26 mouse cellular contexts compared by ENCODE assay signal in genomic region chr5:150869954-150870353, GRCm38 (mm10).
"Had no signal": no experiment of that assay in that cellular context is flagged by ENCODE, and none has a peak within 500 bp of the region (broad histone marks: within the 10 kb centered on the region; RNA-seq: fewer than 3 reads in every experiment).

No protein-coding gene starts in this region.

- H3K4me1 ChIP-seq: hindbrain, embryonic 10.5 days; hindbrain, embryonic 12.5 days; hindbrain, embryonic 15.5 days; kidney, embryonic 15.5 days; liver, embryonic 15.5 days had no signal

- H3K4me2 ChIP-seq: heart, embryonic 11.5 days; hindbrain, embryonic 12.5 days; hindbrain, embryonic 15.5 days; kidney, embryonic 15.5 days; limb, embryonic 12.5 days; liver, embryonic 11.5 days; liver, embryonic 13.5 days; liver, embryonic 15.5 days had no signal

- H3K4me3 ChIP-seq: gastrocnemius, adult 2 months; heart, adult 2 months; hindbrain, embryonic 10.5 days; hindbrain, embryonic 12.5 days; hindbrain, embryonic 15.5 days; kidney, embryonic 15.5 days; layer of hippocampus, adult 2 months; left cerebral cortex, adult 2 months; limb, embryonic 10.5 days; limb, embryonic 12.5 days; liver, embryonic 13.5 days; liver, embryonic 15.5 days had no signal

- H3K9ac ChIP-seq: hindbrain, embryonic 12.5 days; hindbrain, embryonic 15.5 days; kidney, embryonic 15.5 days; limb, embryonic 12.5 days; liver, embryonic 13.5 days; liver, embryonic 15.5 days had no signal

- ATAC-seq: hindbrain, postnatal 0 days had no signal

- H3K27ac ChIP-seq: gastrocnemius, adult 2 months; heart, adult 2 months; hindbrain, embryonic 10.5 days; hindbrain, embryonic 12.5 days; hindbrain, embryonic 15.5 days; hindbrain, postnatal 0 days; kidney, embryonic 15.5 days; kidney, postnatal 0 days; layer of hippocampus, adult 2 months; left cerebral cortex, adult 2 months; limb, embryonic 10.5 days; limb, embryonic 12.5 days; liver, embryonic 13.5 days; liver, embryonic 15.5 days had no signal

- H3K27me3 ChIP-seq: hindbrain, embryonic 12.5 days; hindbrain, embryonic 15.5 days; kidney, embryonic 15.5 days; limb, embryonic 12.5 days; liver, embryonic 13.5 days; liver, embryonic 15.5 days had no signal

- H3K9me3 ChIP-seq: hindbrain, embryonic 12.5 days; hindbrain, embryonic 15.5 days; limb, embryonic 10.5 days; liver, embryonic 15.5 days had no signal

- H3K36me3 ChIP-seq: hindbrain, embryonic 10.5 days; hindbrain, embryonic 12.5 days; hindbrain, embryonic 15.5 days; kidney, embryonic 15.5 days; limb, embryonic 10.5 days; limb, embryonic 12.5 days; liver, embryonic 13.5 days; liver, embryonic 15.5 days had no signal

- DNase-seq: gastrocnemius, adult 2 months; gastrocnemius, postnatal 10 days; gastrocnemius, postnatal 25 days; heart, adult 2 months; heart, postnatal 10 days; heart, postnatal 4 days; kidney, adult 11 months; kidney, adult 2 months; kidney, adult 9 months; kidney, postnatal 14 days; kidney, postnatal 36 days; liver; liver, embryonic 13.5 days had no signal
